Mouse (Mus musculus): ENCODE results near the gene Ltbp2. TPM values are rescaled to one million over a fixed set of nuclear protein-coding genes. Genes with fewer than 3 reads are reported as not detected.

Ltbp2 gene
- polyA plus RNA-seq (2014; fragmentation: Nextera tagmentation; extraction: Ambion mirVana): 9.2 and 11.2 TPM in 2 replicates

- DNase-seq (ENCODE audit: low spot score) (peak; percentile 67), ATAC-seq (ENCODE audit: low read depth) (peak; percentile 72)
- peaks cover 55% of the 10 kb centered on the region for H3K27me3 ChIP-seq (replicated peaks; ENCODE audit: control insufficient read depth, insufficient read depth, low read length)
- peak within 1 kb of the TSS; percentile 63 for H3K4me2 ChIP-seq (ENCODE audit: low read depth, low read length)
- 3% methylated on average over 24 of the region's 34 CpGs for WGBS
- peaks cover 2% of the 10 kb centered on the region; the same call in 1 of the 2 replicates for H3K4me1 ChIP-seq (ENCODE audit: control insufficient read depth, insufficient read depth, low read length)
- peak within 1 kb of the TSS; percentile 48 for H3K9ac ChIP-seq (ENCODE audit: low read depth, low read length)
- no peak within 1 kb of the TSS for H3K27ac ChIP-seq (replicated peaks; ENCODE audit: low read depth, low read length)
- H3K36me3 ChIP-seq (ENCODE audit: control insufficient read depth, insufficient read depth, low read length): no peaks in the 10 kb centered on the region
- peak within 1 kb of the TSS; percentile 44 for H3K4me3 ChIP-seq (ENCODE audit: low read depth, low read length)
- no peaks in the 10 kb centered on the region for H3K9me3 ChIP-seq (ENCODE audit: control insufficient read depth, low read length)
Measured at GRCm38 (mm10) chr12:84876481-84877121, at the start of gene Ltbp2. Gene Ltbp2 (minus strand): TSS chr12:84876532.

GRCm38 (mm10) chr12:84924324-84924723 lies 48.0 kb upstream of the Ltbp2 start:
- DNase-seq (ENCODE audit: low spot score) (no peak), ATAC-seq (ENCODE audit: low read depth) (no peak)
- Histone ChIP-seq H3K4me3 (ENCODE audit: low read depth, low read length) (no peak overlapping the region), H3K27ac (replicated peaks; ENCODE audit: low read depth, low read length) (no peak overlapping the region), H3K4me2 (ENCODE audit: low read depth, low read length) (no peak overlapping the region), H3K36me3 (ENCODE audit: control insufficient read depth, insufficient read depth, low read length) (peaks cover 80% of the 10 kb centered on the region), H3K9me3 (ENCODE audit: control insufficient read depth, low read length) (no peaks in the 10 kb centered on the region), H3K9ac (ENCODE audit: low read depth, low read length) (no peak overlapping the region), H3K4me1 (ENCODE audit: control insufficient read depth, insufficient read depth, low read length) (no peaks in the 10 kb centered on the region), H3K27me3 (replicated peaks; ENCODE audit: control insufficient read depth, insufficient read depth, low read length) (no peaks in the 10 kb centered on the region)
- 91% methylated on average over 5 of the region's 5 CpGs for WGBS

- H3K9me3 ChIP-seq (ENCODE audit: control insufficient read depth, low read length): no peaks in the 10 kb centered on the region
- H3K27me3 ChIP-seq (replicated peaks; ENCODE audit: control insufficient read depth, insufficient read depth, low read length): no peaks in the 10 kb centered on the region
- 83% methylated on average over 8 of the region's 8 CpGs for WGBS
- H3K36me3 ChIP-seq (ENCODE audit: control insufficient read depth, insufficient read depth, low read length): peaks cover 81% of the 10 kb centered on the region
- H3K27ac ChIP-seq (replicated peaks; ENCODE audit: low read depth, low read length): no peak overlapping the region
- no peaks in the 10 kb centered on the region for H3K4me1 ChIP-seq (ENCODE audit: control insufficient read depth, insufficient read depth, low read length)
- ATAC-seq (ENCODE audit: low read depth): no peak
- no peak overlapping the region for H3K9ac ChIP-seq (ENCODE audit: low read depth, low read length)
- no peak for DNase-seq (ENCODE audit: low spot score)
- no peak overlapping the region for H3K4me2 ChIP-seq (ENCODE audit: low read depth, low read length)
- H3K4me3 ChIP-seq (ENCODE audit: low read depth, low read length): no peak overlapping the region
Measured at GRCm38 (mm10) chr12:84921881-84922419, 45.6 kb upstream of the Ltbp2 start.

GRCm38 (mm10) chr12:84918809-84919208 lies 42.5 kb upstream of the Ltbp2 start:
- Histone ChIP-seq H3K36me3 (ENCODE audit: control insufficient read depth, insufficient read depth, low read length) (peaks cover 51% of the 10 kb centered on the region), H3K27ac (replicated peaks; ENCODE audit: low read depth, low read length) (no peak overlapping the region), H3K4me3 (ENCODE audit: low read depth, low read length) (no peak overlapping the region), H3K4me2 (ENCODE audit: low read depth, low read length) (no peak overlapping the region), H3K9ac (ENCODE audit: low read depth, low read length) (no peak overlapping the region), H3K4me1 (ENCODE audit: control insufficient read depth, insufficient read depth, low read length) (peaks cover 17% of the 10 kb centered on the region), H3K9me3 (ENCODE audit: control insufficient read depth, low read length) (no peaks in the 10 kb centered on the region), H3K27me3 (replicated peaks; ENCODE audit: control insufficient read depth, insufficient read depth, low read length) (no peaks in the 10 kb centered on the region)
- ATAC-seq (ENCODE audit: low read depth) (no peak), DNase-seq (ENCODE audit: low spot score) (no peak)
- WGBS: 81% methylated on average over 6 of the region's 6 CpGs

- Histone ChIP-seq H3K4me3 (ENCODE audit: low read depth, low read length) (no peak overlapping the region), H3K9me3 (ENCODE audit: control insufficient read depth, low read length) (no peaks in the 10 kb centered on the region), H3K4me2 (ENCODE audit: low read depth, low read length) (no peak overlapping the region), H3K27ac (replicated peaks; ENCODE audit: low read depth, low read length) (no peak overlapping the region), H3K27me3 (replicated peaks; ENCODE audit: control insufficient read depth, insufficient read depth, low read length) (no peaks in the 10 kb centered on the region), H3K36me3 (ENCODE audit: control insufficient read depth, insufficient read depth, low read length) (peaks cover 46% of the 10 kb centered on the region), H3K4me1 (ENCODE audit: control insufficient read depth, insufficient read depth, low read length) (peaks cover 20% of the 10 kb centered on the region), H3K9ac (ENCODE audit: low read depth, low read length) (no peak overlapping the region)
- 79% methylated on average over 3 of the region's 3 CpGs for WGBS
- ATAC-seq (ENCODE audit: low read depth) (no peak), DNase-seq (ENCODE audit: low spot score) (no peak)
Measured at GRCm38 (mm10) chr12:84917799-84918198, 41.5 kb upstream of the Ltbp2 start.

GRCm38 (mm10) chr12:84914959-84915358 lies 38.6 kb upstream of the Ltbp2 start:
- WGBS: 75% methylated on average over 5 of the region's 5 CpGs
- peaks cover 20% of the 10 kb centered on the region for H3K4me1 ChIP-seq (ENCODE audit: control insufficient read depth, insufficient read depth, low read length)
- no peak overlapping the region for H3K9ac ChIP-seq (ENCODE audit: low read depth, low read length)
- H3K4me3 ChIP-seq (ENCODE audit: low read depth, low read length): no peak overlapping the region
- H3K27me3 ChIP-seq (replicated peaks; ENCODE audit: control insufficient read depth, insufficient read depth, low read length): no peaks in the 10 kb centered on the region
- peak overlapping the region; percentile 61; the same call in 1 of the 2 replicates for H3K27ac ChIP-seq (replicated peaks; ENCODE audit: low read depth, low read length)
- H3K4me2 ChIP-seq (ENCODE audit: low read depth, low read length): no peak overlapping the region
- no peak for ATAC-seq (ENCODE audit: low read depth)
- no peaks in the 10 kb centered on the region for H3K9me3 ChIP-seq (ENCODE audit: control insufficient read depth, low read length)
- peak; percentile 27 for DNase-seq (ENCODE audit: low spot score)
- H3K36me3 ChIP-seq (ENCODE audit: control insufficient read depth, insufficient read depth, low read length): peaks cover 30% of the 10 kb centered on the region; the same call in 1 of the 2 replicates

- ATAC-seq (ENCODE audit: low read depth): no peak
- no peak overlapping the region for H3K27ac ChIP-seq (replicated peaks; ENCODE audit: low read depth, low read length)
- DNase-seq (ENCODE audit: low spot score): no peak
- peaks cover 25% of the 10 kb centered on the region for H3K4me1 ChIP-seq (ENCODE audit: control insufficient read depth, insufficient read depth, low read length)
- no peak overlapping the region for H3K9ac ChIP-seq (ENCODE audit: low read depth, low read length)
- no peaks in the 10 kb centered on the region for H3K9me3 ChIP-seq (ENCODE audit: control insufficient read depth, low read length)
- peaks cover 8% of the 10 kb centered on the region; the same call in 1 of the 2 replicates for H3K36me3 ChIP-seq (ENCODE audit: control insufficient read depth, insufficient read depth, low read length)
- no peak overlapping the region for H3K4me3 ChIP-seq (ENCODE audit: low read depth, low read length)
- no peaks in the 10 kb centered on the region for H3K27me3 ChIP-seq (replicated peaks; ENCODE audit: control insufficient read depth, insufficient read depth, low read length)
- H3K4me2 ChIP-seq (ENCODE audit: low read depth, low read length): no peak overlapping the region
- 87% methylated on average over 4 of the region's 4 CpGs for WGBS
Measured at GRCm38 (mm10) chr12:84912652-84913104, 36.3 kb upstream of the Ltbp2 start.

- 88% methylated on average over 2 of the region's 2 CpGs for WGBS
- DNase-seq (ENCODE audit: low spot score) (no peak), ATAC-seq (ENCODE audit: low read depth) (no peak)
- H3K4me2 ChIP-seq (ENCODE audit: low read depth, low read length): no peak overlapping the region
- H3K9ac ChIP-seq (ENCODE audit: low read depth, low read length): no peak overlapping the region
- H3K36me3 ChIP-seq (ENCODE audit: control insufficient read depth, insufficient read depth, low read length): no peaks in the 10 kb centered on the region
- no peak overlapping the region for H3K27ac ChIP-seq (replicated peaks; ENCODE audit: low read depth, low read length)
- H3K27me3 ChIP-seq (replicated peaks; ENCODE audit: control insufficient read depth, insufficient read depth, low read length): no peaks in the 10 kb centered on the region
- peaks cover 34% of the 10 kb centered on the region for H3K4me1 ChIP-seq (ENCODE audit: control insufficient read depth, insufficient read depth, low read length)
- H3K9me3 ChIP-seq (ENCODE audit: control insufficient read depth, low read length): no peaks in the 10 kb centered on the region
- H3K4me3 ChIP-seq (ENCODE audit: low read depth, low read length): no peak overlapping the region
Measured at GRCm38 (mm10) chr12:84911640-84912039, 35.3 kb upstream of the Ltbp2 start.

GRCm38 (mm10) chr12:84910066-84910465 lies 33.7 kb upstream of the Ltbp2 start:
- Histone ChIP-seq H3K4me2 (ENCODE audit: low read depth, low read length) (no peak overlapping the region), H3K27me3 (replicated peaks; ENCODE audit: control insufficient read depth, insufficient read depth, low read length) (no peaks in the 10 kb centered on the region), H3K9ac (ENCODE audit: low read depth, low read length) (no peak overlapping the region), H3K4me1 (ENCODE audit: control insufficient read depth, insufficient read depth, low read length) (peaks cover 30% of the 10 kb centered on the region), H3K9me3 (ENCODE audit: control insufficient read depth, low read length) (no peaks in the 10 kb centered on the region), H3K4me3 (ENCODE audit: low read depth, low read length) (no peak overlapping the region), H3K36me3 (ENCODE audit: control insufficient read depth, insufficient read depth, low read length) (no peaks in the 10 kb centered on the region), H3K27ac (replicated peaks; ENCODE audit: low read depth, low read length) (no peak overlapping the region)
- WGBS: 97% methylated on average over 4 of the region's 4 CpGs
- ATAC-seq (ENCODE audit: low read depth) (no peak), DNase-seq (ENCODE audit: low spot score) (no peak)
